Mouse (Mus musculus) cerebellum, adult 2 months (tissue): ENCODE data around the gene Ogfod2. TPM values are rescaled to one million over a fixed set of nuclear protein-coding genes. Genes with fewer than 3 reads are reported as not detected.

Source experiments
- DNase-seq, 2 experiments: peaks; one replicate each; pipeline ENCODE4 v3.0.0; 2021
- H3K27ac ChIP-seq: fragments of 200-500 bp; 2 replicates; pipeline ENCODE4 v1.5.1; 2012; ENCODE audit warnings: low read length, control low read depth, inconsistent platforms; ENCODE audit not compliant: insufficient read depth
- H3K27me3 ChIP-seq: fragments of 200-500 bp; 2 replicates; pipeline ENCODE4 v1.6.1; 2012; ENCODE audit warnings: inconsistent platforms, mild to moderate bottlenecking, low read length, moderate library complexity; ENCODE audit not compliant: control insufficient read depth, insufficient read depth
- H3K4me1 ChIP-seq: fragments of 200-500 bp; 2 replicates; pipeline ENCODE4 v1.6.1; 2011; ENCODE audit warnings: low read length; ENCODE audit not compliant: control insufficient read depth, insufficient read depth
- H3K4me3 ChIP-seq: fragments of 200-500 bp; replicated peaks from 2 replicates; pipeline ENCODE3; 2011; ENCODE audit warnings: mild to moderate bottlenecking, low read depth, low read length, control low read depth; ENCODE audit not compliant: insufficient read depth
- CTCF ChIP-seq: fragments of 200-500 bp; IDR thresholded peaks from 2 replicates; pipeline ENCODE4 v1.5.1; 2011; ENCODE audit warnings: low read depth, mild to moderate bottlenecking, control low read depth, low read length, moderate library complexity, borderline replicate concordance; ENCODE audit not compliant: insufficient read depth
- POLR2A ChIP-seq: fragments of 200-500 bp; IDR thresholded peaks from 2 replicates; pipeline ENCODE4 v1.6.1; 2011; ENCODE audit warnings: low read length, control low read depth, borderline replicate concordance; ENCODE audit not compliant: insufficient read depth
- WGBS: fragments of 180-500 bp; shearing (Covaris S2); methylation state at CpG from one replicate; pipeline ENCODE4 v1.1.7; 2018; 5-methylcytosine and 5-hydroxymethylcytosine counted together
- polyA plus RNA-seq: library from polyadenylated mRNA; depleted of rRNA; stranded (reverse); fragments of >200 nt; gene quantifications from 2 replicates; pipeline ENCODE4 v1.2.3, GENCODE M21; 2012; rRNA removed

Ogfod2 gene
- polyA plus RNA-seq, 1 experiment, result 52.7 TPM

DNA sequence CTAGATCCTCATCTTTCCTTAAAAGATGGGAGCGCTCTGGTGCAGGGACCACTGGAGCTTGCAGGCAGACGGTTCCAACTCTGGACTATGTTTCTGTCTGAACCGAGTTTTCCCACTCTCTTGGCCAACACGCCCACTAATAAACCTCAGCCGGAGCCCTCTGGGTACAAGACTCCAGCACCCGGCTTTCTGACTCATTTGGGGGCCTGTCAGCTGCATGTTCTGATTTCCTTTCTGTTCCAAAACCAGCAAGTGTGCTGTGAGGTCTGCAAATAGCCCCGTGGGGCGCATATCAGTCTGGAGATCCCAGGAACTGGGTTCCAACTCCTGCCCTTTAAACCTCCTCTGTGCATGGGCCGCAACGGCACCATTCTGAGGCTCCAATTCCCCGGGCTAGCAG, 51.3 kb downstream of the Ogfod2 start:
- H3K27me3 ChIP-seq, result no peaks in the 10 kb centered on the region
- no peak overlapping the region for H3K27ac ChIP-seq
- WGBS, result 65% methylated on average over 11 of the region's 11 CpGs
- DNase-seq, result no peak
- TF ChIP-seq POLR2A (no peak), CTCF (no peak)
- peaks cover 69% of the 10 kb centered on the region for H3K4me1 ChIP-seq
- H3K4me3 ChIP-seq, result no peak overlapping the region

Other genes with a start within 250 kb of the Ogfod2 start
- 0.07 and 0.08 TPM in 2 replicates for gene Hcar2, start 246.8 kb upstream of the Ogfod2 start, polyA plus RNA-seq
- 0.38 and 0.73 TPM in 2 replicates for gene Hcar1, start 232.3 kb upstream of the Ogfod2 start, polyA plus RNA-seq
- 45.6 and 56.3 TPM in 2 replicates for gene Denr, start 205.1 kb upstream of the Ogfod2 start, polyA plus RNA-seq
- 0.67 and 1.5 TPM in 2 replicates for gene Gm43518, start 184.9 kb upstream of the Ogfod2 start, polyA plus RNA-seq
- 4.6 and 5.8 TPM in 2 replicates for gene Ccdc62, start 181.6 kb upstream of the Ogfod2 start, polyA plus RNA-seq
- 41.8 and 42.4 TPM in 2 replicates for gene Hip1r, start 138.7 kb upstream of the Ogfod2 start, polyA plus RNA-seq
- gene Vps37b, start 80.0 kb upstream of the Ogfod2 start, polyA plus RNA-seq, result 41.7 and 47.5 TPM in 2 replicates
- 34.7 and 37.1 TPM in 2 replicates for gene Abcb9, start 16.5 kb upstream of the Ogfod2 start, polyA plus RNA-seq
- gene Arl6ip4, start 3.8 kb downstream of the Ogfod2 start, polyA plus RNA-seq, result 81.6 and 91.0 TPM in 2 replicates
- 54.2 and 64.2 TPM in 2 replicates for gene Pitpnm2, start 137.5 kb downstream of the Ogfod2 start, polyA plus RNA-seq
- 27.2 and 32.6 TPM in 2 replicates for gene Mphosph9, start 215.7 kb downstream of the Ogfod2 start, polyA plus RNA-seq
- 10.5 and 12.0 TPM in 2 replicates for gene 2810006K23Rik, start 215.8 kb downstream of the Ogfod2 start, polyA plus RNA-seq